ENCODE assay signal across 10 mouse cellular contexts in genomic region chr4:117654016-117654702, GRCm38 (mm10). TPM values are rescaled to one million over a fixed set of nuclear protein-coding genes. Genes with fewer than 3 reads are reported as not detected.
A peak's percentile ranks its signal among the peaks of the same experiment; 100 is the strongest.
DNase-seq lines count a peak whose midpoint lies in the region; ATAC-seq lines count a peak whose summit lies in the region.
"Had no signal": no experiment of that assay in that cellular context is flagged by ENCODE, and none has a peak within 500 bp of the region (broad histone marks: within the 10 kb centered on the region; RNA-seq: fewer than 3 reads in every experiment).

No protein-coding gene starts in this region.

- no peak overlapping the region for H3K4me2 ChIP-seq in forebrain, embryonic 16.5 days (ENCODE audit: low read length)
- H3K4me2 ChIP-seq in limb, embryonic 12.5 days: 0 out of 2 replicates have a peak overlapping the region, but pooled peaks have one; percentile 13

- H3K9me3 ChIP-seq in forebrain, embryonic 16.5 days (ENCODE audit: control insufficient read depth, low read length): no peaks in the 10 kb centered on the region
- H3K9me3 ChIP-seq in limb, embryonic 12.5 days: no peaks in the 10 kb centered on the region

- H3K9ac ChIP-seq in forebrain, embryonic 16.5 days (replicated peaks; ENCODE audit: low read depth, low read length): no peak overlapping the region
- no peak overlapping the region for H3K9ac ChIP-seq in limb, embryonic 12.5 days (replicated peaks)

- H3K27ac ChIP-seq in forebrain, embryonic 16.5 days (ENCODE audit: low read length): peak overlapping the region; percentile 21; the same call in 1 of the 2 replicates
- H3K27ac ChIP-seq in limb, embryonic 12.5 days: peak overlapping the region; percentile 72; the same call in 1 of the 2 replicates

- no peaks in the 10 kb centered on the region for H3K27me3 ChIP-seq in forebrain, embryonic 16.5 days (replicated peaks; ENCODE audit: control insufficient read depth, insufficient read depth, low read length)
- 0 out of 2 replicates have a peak, but pooled peaks cover 4% of the 10 kb centered on the region for H3K27me3 ChIP-seq in limb, embryonic 12.5 days

- no peak overlapping the region for H3K4me3 ChIP-seq in forebrain, embryonic 16.5 days (replicated peaks; ENCODE audit: low read length)
- no peak overlapping the region for H3K4me3 ChIP-seq in limb, embryonic 12.5 days (replicated peaks)

- ATAC-seq in forebrain, embryonic 16.5 days: no peak
- ATAC-seq in limb, embryonic 12.5 days (ENCODE audit: insufficient number of reproducible peaks, insufficient read depth, low FRiP score, low TSS enrichment, low read depth): no peak
- ATAC-seq in monocyte, adult 5-6 weeks (replicated peaks; ENCODE audit: insufficient number of reproducible peaks, low FRiP score, low TSS enrichment, poor library complexity, severe bottlenecking): no peak
- ATAC-seq: intestine, postnatal 0 days had no signal

- DNase-seq in embryo, embryonic 10 days (ENCODE audit: low spot score): peak; percentile 53
- peak; percentile 53 for DNase-seq in embryo, embryonic 9.5 days (ENCODE audit: extremely low spot score)
- DNase-seq in ovary, adult 18-20 months (ENCODE audit: low spot score): no peak
- DNase-seq in spleen, adult 12 weeks (ENCODE audit: low spot score): no peak
- DNase-seq: adrenal gland, postnatal 25 days; cerebellum, adult 11 months had no signal

- 4% methylated on average over 10 of the region's 10 CpGs for WGBS in forebrain, embryonic 16.5 days
- WGBS in limb, embryonic 12.5 days: 14% methylated on average over 10 of the region's 10 CpGs

- H3K4me1 ChIP-seq in forebrain, embryonic 16.5 days (replicated peaks; ENCODE audit: control insufficient read depth, insufficient read depth, low read length): peaks cover 53% of the 10 kb centered on the region
- H3K4me1 ChIP-seq in limb, embryonic 12.5 days (replicated peaks): peaks cover 91% of the 10 kb centered on the region

- H3K36me3 ChIP-seq in forebrain, embryonic 16.5 days (ENCODE audit: control insufficient read depth, insufficient read depth): no peaks in the 10 kb centered on the region
- H3K36me3 ChIP-seq in limb, embryonic 12.5 days: peaks cover 13% of the 10 kb centered on the region

RNA-seq across cellular contexts. Expression of gene Dmap1, which starts 27.9 kb away (rescaled TPM):
- 80.1 and 80.4 TPM in 2 replicates for polyA plus RNA-seq in forebrain, embryonic 16.5 days (2015; fragmentation: Nextera tagmentation; extraction: Ambion mirVana)
- polyA plus RNA-seq in limb, embryonic 12.5 days (2016; fragmentation: Nextera tagmentation; extraction: Ambion mirVana): 87.0 and 87.5 TPM in 2 replicates
- total RNA-seq in monocyte, adult 5-6 weeks (2017): 18.1 to 30.9 TPM (median 23.9 TPM) in 3 replicates

Comparison
In these comparisons a context has a peak if more than half of its experiments do, and no peak if none do; other contexts are left out.
1. DNase-seq: peak in embryo, embryonic 10 days (single experiment) and embryo, embryonic 9.5 days (single experiment); none in ovary, adult 18-20 months (single experiment) and spleen, adult 12 weeks (single experiment).